Mouse (Mus musculus): ENCODE measurements around the gene Dda1. TPM values are rescaled to one million over a fixed set of nuclear protein-coding genes. Genes with fewer than 3 reads are reported as not detected.

The Dda1 gene
- polyA plus RNA-seq, 1 experiment from 2014 or later: 100 TPM

DNA sequence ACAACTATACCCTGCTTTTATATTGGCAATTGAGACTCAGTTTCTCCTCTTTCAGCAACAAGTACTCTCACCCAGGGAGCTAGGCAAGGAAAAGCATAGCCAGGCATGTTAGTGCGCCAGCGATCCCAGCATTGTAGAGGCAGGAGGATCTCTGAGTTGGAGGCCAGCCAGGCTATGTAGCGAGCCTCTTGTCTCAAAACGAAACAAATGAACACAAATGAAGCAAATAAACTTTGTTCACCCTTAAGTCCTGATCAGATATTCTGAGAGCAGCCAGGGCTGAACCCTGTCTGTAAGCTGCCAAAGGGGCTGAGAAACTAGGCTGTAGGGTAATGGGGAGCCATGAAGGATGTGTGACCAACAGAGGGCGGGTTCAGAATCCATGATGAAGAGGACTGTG is 26.8 kb downstream of the Dda1 start:
- DNase-seq (ENCODE audit: low spot score) (no peak), ATAC-seq (ENCODE audit: low read depth) (no peak)
- 90% methylated on average over 5 of the region's 5 CpGs for WGBS
- Histone ChIP-seq H3K9me3 (ENCODE audit: control insufficient read depth, low read length) (no peaks in the 10 kb centered on the region), H3K9ac (ENCODE audit: low read depth, low read length) (peak overlapping the region; percentile 30; the same call in 1 of the 2 replicates), H3K4me3 (ENCODE audit: low read depth, low read length) (no peak overlapping the region), H3K4me2 (ENCODE audit: low read depth, low read length) (no peak overlapping the region), H3K4me1 (ENCODE audit: control insufficient read depth, insufficient read depth, low read length) (peaks cover 23% of the 10 kb centered on the region), H3K36me3 (ENCODE audit: control insufficient read depth, insufficient read depth, low read length) (peaks cover 34% of the 10 kb centered on the region), H3K27ac (replicated peaks; ENCODE audit: low read depth, low read length) (peak overlapping the region; percentile 55; the same call in 1 of the 2 replicates), H3K27me3 (replicated peaks; ENCODE audit: control insufficient read depth, insufficient read depth, low read length) (no peaks in the 10 kb centered on the region)

- no peaks in the 10 kb centered on the region for H3K9me3 ChIP-seq (ENCODE audit: control insufficient read depth, low read length)
- H3K9ac ChIP-seq (ENCODE audit: low read depth, low read length): no peak overlapping the region
- H3K4me3 ChIP-seq (ENCODE audit: low read depth, low read length): no peak overlapping the region
- DNase-seq (ENCODE audit: low spot score): peak; percentile 48
- H3K4me2 ChIP-seq (ENCODE audit: low read depth, low read length): no peak overlapping the region
- H3K4me1 ChIP-seq (ENCODE audit: control insufficient read depth, insufficient read depth, low read length): peaks cover 23% of the 10 kb centered on the region
- peaks cover 28% of the 10 kb centered on the region for H3K36me3 ChIP-seq (ENCODE audit: control insufficient read depth, insufficient read depth, low read length)
- no peak overlapping the region for H3K27ac ChIP-seq (replicated peaks; ENCODE audit: low read depth, low read length)
- no peak for ATAC-seq (ENCODE audit: low read depth)
- no peaks in the 10 kb centered on the region for H3K27me3 ChIP-seq (replicated peaks; ENCODE audit: control insufficient read depth, insufficient read depth, low read length)
- 31% methylated on average over 10 of the region's 11 CpGs for WGBS
Observed at GRCm38 (mm10) chr8:71496481-71496880, 27.5 kb downstream of the Dda1 start.

GRCm38 (mm10) chr8:71497077-71497645 is 28.2 kb downstream of the Dda1 start:
- WGBS: 82% methylated on average over 1 of the region's 1 CpGs
- Histone ChIP-seq H3K36me3 (ENCODE audit: control insufficient read depth, insufficient read depth, low read length) (peaks cover 21% of the 10 kb centered on the region), H3K27me3 (replicated peaks; ENCODE audit: control insufficient read depth, insufficient read depth, low read length) (no peaks in the 10 kb centered on the region), H3K4me1 (ENCODE audit: control insufficient read depth, insufficient read depth, low read length) (peaks cover 23% of the 10 kb centered on the region), H3K9me3 (ENCODE audit: control insufficient read depth, low read length) (no peaks in the 10 kb centered on the region), H3K4me2 (ENCODE audit: low read depth, low read length) (no peak overlapping the region), H3K27ac (replicated peaks; ENCODE audit: low read depth, low read length) (no peak overlapping the region), H3K9ac (ENCODE audit: low read depth, low read length) (no peak overlapping the region; the same call in 1 of the 2 replicates), H3K4me3 (ENCODE audit: low read depth, low read length) (no peak overlapping the region)
- ATAC-seq (ENCODE audit: low read depth) (no peak), DNase-seq (ENCODE audit: low spot score) (no peak)

DNA sequence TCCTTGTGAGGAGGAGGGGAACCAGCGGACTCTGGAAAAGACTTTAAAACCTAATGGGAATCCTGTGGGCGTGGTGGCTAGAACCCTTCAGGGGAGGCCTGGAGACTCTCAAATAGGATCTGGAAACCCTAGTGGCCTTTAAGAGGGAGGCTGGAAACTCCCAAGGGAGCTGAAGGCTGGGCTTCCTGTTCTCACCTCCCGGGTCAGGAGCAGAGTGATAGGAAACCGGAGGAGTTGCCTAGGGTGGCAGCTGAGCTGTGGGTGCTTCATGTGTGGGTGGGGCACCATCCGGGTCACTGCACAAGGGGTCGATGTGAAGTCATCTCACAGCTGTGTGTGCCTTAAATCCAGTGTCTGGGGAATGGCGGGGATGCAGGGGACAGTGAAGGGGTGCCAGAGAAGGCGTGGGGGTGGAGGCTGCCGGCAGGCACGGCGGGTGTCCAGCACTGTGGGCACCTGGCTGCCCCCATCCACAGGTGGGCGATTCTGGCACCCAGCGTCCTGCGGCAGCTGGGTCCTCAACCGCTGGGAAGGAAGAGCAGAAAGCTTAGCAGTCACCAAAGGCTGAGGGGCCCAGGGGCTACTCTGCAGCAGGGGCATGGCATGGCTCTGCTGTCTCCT is 29.0 kb downstream of the Dda1 start:
- no peak overlapping the region for H3K4me3 ChIP-seq (ENCODE audit: low read depth, low read length)
- WGBS: 25% methylated on average over 14 of the region's 15 CpGs
- no peaks in the 10 kb centered on the region for H3K27me3 ChIP-seq (replicated peaks; ENCODE audit: control insufficient read depth, insufficient read depth, low read length)
- no peak overlapping the region for H3K27ac ChIP-seq (replicated peaks; ENCODE audit: low read depth, low read length)
- peak overlapping the region; percentile 45 for H3K9ac ChIP-seq (ENCODE audit: low read depth, low read length)
- no peak overlapping the region for H3K4me2 ChIP-seq (ENCODE audit: low read depth, low read length)
- H3K9me3 ChIP-seq (ENCODE audit: control insufficient read depth, low read length): no peaks in the 10 kb centered on the region
- peaks cover 23% of the 10 kb centered on the region for H3K4me1 ChIP-seq (ENCODE audit: control insufficient read depth, insufficient read depth, low read length)
- no peak for ATAC-seq (ENCODE audit: low read depth)
- H3K36me3 ChIP-seq (ENCODE audit: control insufficient read depth, insufficient read depth, low read length): peaks cover 13% of the 10 kb centered on the region
- peak; percentile 48 for DNase-seq (ENCODE audit: low spot score)

DNA sequence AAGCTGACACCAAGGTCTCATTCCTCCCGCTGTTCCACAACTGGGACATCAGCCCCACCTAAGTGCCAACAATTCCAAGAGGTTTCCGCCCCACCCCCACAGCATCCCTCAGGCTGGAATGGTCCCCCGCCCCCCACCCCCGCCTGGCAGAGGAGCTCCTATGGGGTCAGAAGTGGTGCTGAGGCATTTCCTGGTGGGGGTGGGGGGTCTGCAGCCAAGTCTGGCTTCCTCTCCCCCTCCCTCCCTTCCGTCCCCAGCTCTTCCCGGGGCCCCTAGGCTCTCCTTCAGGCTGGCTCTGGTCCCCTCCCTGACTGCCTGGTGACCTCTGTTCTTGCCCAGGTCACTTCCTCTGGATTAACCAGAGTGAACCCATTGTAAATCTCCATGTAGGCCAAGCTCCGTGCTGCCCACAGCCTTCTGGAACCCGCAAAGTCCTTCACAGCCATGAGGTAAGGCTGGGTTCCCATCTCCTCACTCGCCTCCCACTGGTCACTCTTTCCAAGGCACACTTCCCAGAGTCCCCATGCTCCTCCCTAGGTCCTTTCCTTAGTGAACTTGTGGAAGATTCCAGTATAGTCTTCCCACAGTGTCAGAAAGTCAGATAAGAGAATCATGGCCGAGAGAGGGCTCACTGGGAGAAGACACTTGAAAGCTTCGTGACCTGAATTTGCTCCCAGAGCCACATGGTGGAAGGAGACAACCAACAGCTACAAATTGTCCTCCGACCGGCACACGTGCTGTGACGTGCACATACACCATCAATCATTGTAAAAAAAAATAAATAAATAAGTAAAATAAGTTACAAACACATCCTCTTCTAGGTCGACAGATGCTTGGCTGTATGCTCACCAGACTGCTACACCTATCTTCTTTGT is 30.1 kb downstream of the Dda1 start:
- Histone ChIP-seq H3K9me3 (ENCODE audit: control insufficient read depth, low read length) (no peaks in the 10 kb centered on the region), H3K36me3 (ENCODE audit: control insufficient read depth, insufficient read depth, low read length) (0 out of 2 replicates have a peak, but pooled peaks cover 5% of the 10 kb centered on the region), H3K4me1 (ENCODE audit: control insufficient read depth, insufficient read depth, low read length) (peaks cover 23% of the 10 kb centered on the region), H3K4me2 (ENCODE audit: low read depth, low read length) (no peak overlapping the region), H3K4me3 (ENCODE audit: low read depth, low read length) (no peak overlapping the region), H3K27ac (replicated peaks; ENCODE audit: low read depth, low read length) (no peak overlapping the region), H3K27me3 (replicated peaks; ENCODE audit: control insufficient read depth, insufficient read depth, low read length) (no peaks in the 10 kb centered on the region), H3K9ac (ENCODE audit: low read depth, low read length) (no peak overlapping the region)
- ATAC-seq (ENCODE audit: low read depth) (0 out of 2 replicates have a peak, but pooled peaks have one; percentile 10), DNase-seq (ENCODE audit: low spot score) (peak; percentile 32)
- 39% methylated on average over 13 of the region's 16 CpGs for WGBS

- DNase-seq (ENCODE audit: low spot score): no peak
- H3K4me1 ChIP-seq (ENCODE audit: control insufficient read depth, insufficient read depth, low read length): no peaks in the 10 kb centered on the region
- WGBS: 91% methylated on average over 4 of the region's 4 CpGs
- no peaks in the 10 kb centered on the region for H3K36me3 ChIP-seq (ENCODE audit: control insufficient read depth, insufficient read depth, low read length)
- H3K9me3 ChIP-seq (ENCODE audit: control insufficient read depth, low read length): no peaks in the 10 kb centered on the region
- no peak overlapping the region for H3K9ac ChIP-seq (ENCODE audit: low read depth, low read length)
- no peak overlapping the region for H3K4me2 ChIP-seq (ENCODE audit: low read depth, low read length)
- no peak for ATAC-seq (ENCODE audit: low read depth)
- H3K27me3 ChIP-seq (replicated peaks; ENCODE audit: control insufficient read depth, insufficient read depth, low read length): peaks cover 36% of the 10 kb centered on the region
- no peak overlapping the region for H3K27ac ChIP-seq (replicated peaks; ENCODE audit: low read depth, low read length)
- no peak overlapping the region for H3K4me3 ChIP-seq (ENCODE audit: low read depth, low read length)
Observed at GRCm38 (mm10) chr8:71504349-71504748, 35.4 kb downstream of the Dda1 start.

DNA sequence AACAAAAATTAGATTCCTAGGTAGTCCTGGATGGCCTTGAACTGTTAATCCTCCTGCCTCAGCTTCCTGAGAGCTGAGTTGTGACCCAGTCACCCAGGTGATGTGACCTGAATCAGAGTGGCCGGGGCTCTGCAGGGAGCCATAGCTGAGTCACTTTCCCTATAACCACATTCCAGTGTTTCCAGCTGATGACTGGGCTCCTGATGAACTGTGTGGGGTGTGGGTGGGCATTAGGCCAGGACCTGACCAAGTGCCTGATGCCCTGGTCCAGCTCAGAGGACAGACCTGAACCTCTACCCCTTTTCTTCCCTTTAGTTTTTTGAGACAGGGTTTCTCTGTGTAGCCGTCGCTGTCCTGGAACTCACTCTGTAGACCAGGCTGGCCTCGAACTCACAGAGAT is 36.3 kb downstream of the Dda1 start:
- Histone ChIP-seq H3K36me3 (ENCODE audit: control insufficient read depth, insufficient read depth, low read length) (no peaks in the 10 kb centered on the region), H3K27ac (replicated peaks; ENCODE audit: low read depth, low read length) (no peak overlapping the region), H3K4me1 (ENCODE audit: control insufficient read depth, insufficient read depth, low read length) (no peaks in the 10 kb centered on the region), H3K4me3 (ENCODE audit: low read depth, low read length) (no peak overlapping the region), H3K27me3 (replicated peaks; ENCODE audit: control insufficient read depth, insufficient read depth, low read length) (peaks cover 40% of the 10 kb centered on the region), H3K9ac (ENCODE audit: low read depth, low read length) (no peak overlapping the region), H3K9me3 (ENCODE audit: control insufficient read depth, low read length) (no peaks in the 10 kb centered on the region), H3K4me2 (ENCODE audit: low read depth, low read length) (no peak overlapping the region)
- DNase-seq (ENCODE audit: low spot score): no peak
- ATAC-seq (ENCODE audit: low read depth): no peak
- WGBS: 98% methylated on average over 4 of the region's 4 CpGs

- no peak overlapping the region for H3K27ac ChIP-seq (replicated peaks; ENCODE audit: low read depth, low read length)
- DNase-seq (ENCODE audit: low spot score) (no peak), ATAC-seq (ENCODE audit: low read depth) (no peak)
- no peaks in the 10 kb centered on the region for H3K9me3 ChIP-seq (ENCODE audit: control insufficient read depth, low read length)
- no peaks in the 10 kb centered on the region for H3K36me3 ChIP-seq (ENCODE audit: control insufficient read depth, insufficient read depth, low read length)
- 73% methylated on average over 4 of the region's 4 CpGs for WGBS
- no peak overlapping the region for H3K4me3 ChIP-seq (ENCODE audit: low read depth, low read length)
- H3K9ac ChIP-seq (ENCODE audit: low read depth, low read length): no peak overlapping the region
- no peak overlapping the region for H3K4me2 ChIP-seq (ENCODE audit: low read depth, low read length)
- H3K27me3 ChIP-seq (replicated peaks; ENCODE audit: control insufficient read depth, insufficient read depth, low read length): peaks cover 40% of the 10 kb centered on the region
- no peaks in the 10 kb centered on the region for H3K4me1 ChIP-seq (ENCODE audit: control insufficient read depth, insufficient read depth, low read length)
Observed at GRCm38 (mm10) chr8:71505979-71506378, 37.0 kb downstream of the Dda1 start.
